Mouse (Mus musculus) heart, adult 2 months (tissue): ENCODE measurements around the gene Clec1a.
A peak's percentile ranks its signal among the peaks of the same experiment; 100 is the strongest.

ENCODE experiments used
- CTCF ChIP-seq: fragments of 200-600 bp; IDR thresholded peaks from 2 replicates; pipeline ENCODE4 v1.8.1; 2022; ENCODE audit warnings: antibody characterized with exemption, mild to moderate bottlenecking, moderate library complexity
- POLR2A ChIP-seq: fragments of 200-500 bp; IDR thresholded peaks from 2 replicates; pipeline ENCODE4 v1.6.1; 2011; ENCODE audit warnings: mild to moderate bottlenecking, low read depth, low read length, control low read depth; ENCODE audit not compliant: insufficient read depth

DNA sequence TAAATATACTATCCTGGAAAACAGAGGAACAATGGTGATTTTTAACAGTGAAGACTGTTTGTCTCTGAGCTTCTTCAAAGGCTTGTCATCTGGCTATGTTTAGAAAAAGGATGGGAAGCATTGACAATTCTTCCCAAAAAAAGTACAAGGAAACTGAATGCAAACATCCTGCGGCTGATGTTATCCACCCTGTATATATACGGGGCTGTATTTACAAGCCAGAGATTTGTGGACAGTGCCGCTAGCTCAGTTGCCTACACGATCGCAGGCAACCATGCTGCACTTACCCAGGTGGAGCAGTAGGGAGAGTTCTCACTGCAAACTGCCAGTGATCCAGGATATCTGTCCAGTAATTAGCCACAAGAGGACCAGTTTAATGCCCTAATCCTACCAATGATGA, 26.6 kb downstream of the Clec1a start:
- TF ChIP-seq POLR2A (no peak), CTCF (peak; percentile 40)
